Mouse (Mus musculus) megakaryocyte, adult 5-6 weeks (primary cell): Measurements from ENCODE around the gene Dph1. TPM values are rescaled to one million over a fixed set of nuclear protein-coding genes. Genes with fewer than 3 reads are reported as not detected.
A peak's percentile ranks its signal among the peaks of the same experiment; 100 is the strongest.

ENCODE experiments used
- ATAC-seq: 2 replicates; pipeline ENCODE4 v1.8.0; 2016; ENCODE audit warnings: mild to moderate bottlenecking, inconsistent platforms; ENCODE audit not compliant: poor library complexity, severe bottlenecking
- total RNA-seq, 2 experiments: library from RNA; stranded (forward) in 1 of 2; stranded (reverse) in 1 of 2; fragments of 153-499, 151-499 nt in 1 of 2; fragments of 221-1000, 200-1000 nt in 1 of 2; gene quantifications; 2 replicates each; pipeline versions ENCODE4 v1.2.3 to v1.2.4; 2015 to 2017

Dph1 gene
- total RNA-seq, 2 experiments from 2014 or later: 1.3 to 2.0 TPM

GRCm38 (mm10) chr11:75162591-75163080 is 28.4 kb downstream of the Dph1 start:
- no peak for ATAC-seq

- ATAC-seq: no peak
These were observed 29.5 kb downstream of the Dph1 start for GRCm38 (mm10) chr11:75161417-75162008.

GRCm38 (mm10) chr11:75160954-75161353 is 30.1 kb downstream of the Dph1 start:
- ATAC-seq: no peak

- peak; percentile 34; the same call in 1 of the 2 replicates for ATAC-seq
These were observed 31.5 kb downstream of the Dph1 start for GRCm38 (mm10) chr11:75159564-75159963.

- ATAC-seq: peak; percentile 82
These were observed 32.6 kb downstream of the Dph1 start for GRCm38 (mm10) chr11:75158432-75158831.

- ATAC-seq: no peak
These were observed 33.1 kb downstream of the Dph1 start for GRCm38 (mm10) chr11:75157901-75158300.

GRCm38 (mm10) chr11:75157037-75157436 is 34.0 kb downstream of the Dph1 start:
- no peak for ATAC-seq

- no peak for ATAC-seq
These were observed 34.6 kb downstream of the Dph1 start for GRCm38 (mm10) chr11:75156416-75156815.

GRCm38 (mm10) chr11:75155985-75156384 is 35.1 kb downstream of the Dph1 start:
- ATAC-seq: no peak

- peak; percentile 57 for ATAC-seq
These were observed 36.9 kb downstream of the Dph1 start for GRCm38 (mm10) chr11:75154053-75154585.

- peak; percentile 98 for ATAC-seq
These were observed 38.2 kb downstream of the Dph1 start for GRCm38 (mm10) chr11:75152603-75153557.

GRCm38 (mm10) chr11:75150346-75150745 is 40.7 kb downstream of the Dph1 start:
- no peak for ATAC-seq

- ATAC-seq: no peak
These were observed 42.6 kb downstream of the Dph1 start for GRCm38 (mm10) chr11:75148332-75149035.

- ATAC-seq: no peak
These were observed 43.2 kb downstream of the Dph1 start for GRCm38 (mm10) chr11:75147846-75148168.

GRCm38 (mm10) chr11:75147106-75147845 is 43.8 kb downstream of the Dph1 start:
- ATAC-seq: no peak

GRCm38 (mm10) chr11:75145841-75146240 is 45.2 kb downstream of the Dph1 start:
- no peak for ATAC-seq

GRCm38 (mm10) chr11:75142749-75143148 is 48.3 kb downstream of the Dph1 start:
- no peak for ATAC-seq

GRCm38 (mm10) chr11:75141913-75142312 is 49.1 kb downstream of the Dph1 start:
- no peak for ATAC-seq

GRCm38 (mm10) chr11:75141038-75141437 is 50.0 kb downstream of the Dph1 start:
- peak; percentile 41 for ATAC-seq

GRCm38 (mm10) chr11:75140431-75140830 is 50.6 kb downstream of the Dph1 start:
- no peak for ATAC-seq
